Mouse (Mus musculus): ENCODE results near the gene Pmis2. TPM values are rescaled to one million over a fixed set of nuclear protein-coding genes. Genes with fewer than 3 reads are reported as not detected.
A peak's percentile ranks its signal among the peaks of the same experiment; 100 is the strongest.

Pmis2 gene
- polyA plus RNA-seq, 1 experiment from 2014 or later: not detected

DNA sequence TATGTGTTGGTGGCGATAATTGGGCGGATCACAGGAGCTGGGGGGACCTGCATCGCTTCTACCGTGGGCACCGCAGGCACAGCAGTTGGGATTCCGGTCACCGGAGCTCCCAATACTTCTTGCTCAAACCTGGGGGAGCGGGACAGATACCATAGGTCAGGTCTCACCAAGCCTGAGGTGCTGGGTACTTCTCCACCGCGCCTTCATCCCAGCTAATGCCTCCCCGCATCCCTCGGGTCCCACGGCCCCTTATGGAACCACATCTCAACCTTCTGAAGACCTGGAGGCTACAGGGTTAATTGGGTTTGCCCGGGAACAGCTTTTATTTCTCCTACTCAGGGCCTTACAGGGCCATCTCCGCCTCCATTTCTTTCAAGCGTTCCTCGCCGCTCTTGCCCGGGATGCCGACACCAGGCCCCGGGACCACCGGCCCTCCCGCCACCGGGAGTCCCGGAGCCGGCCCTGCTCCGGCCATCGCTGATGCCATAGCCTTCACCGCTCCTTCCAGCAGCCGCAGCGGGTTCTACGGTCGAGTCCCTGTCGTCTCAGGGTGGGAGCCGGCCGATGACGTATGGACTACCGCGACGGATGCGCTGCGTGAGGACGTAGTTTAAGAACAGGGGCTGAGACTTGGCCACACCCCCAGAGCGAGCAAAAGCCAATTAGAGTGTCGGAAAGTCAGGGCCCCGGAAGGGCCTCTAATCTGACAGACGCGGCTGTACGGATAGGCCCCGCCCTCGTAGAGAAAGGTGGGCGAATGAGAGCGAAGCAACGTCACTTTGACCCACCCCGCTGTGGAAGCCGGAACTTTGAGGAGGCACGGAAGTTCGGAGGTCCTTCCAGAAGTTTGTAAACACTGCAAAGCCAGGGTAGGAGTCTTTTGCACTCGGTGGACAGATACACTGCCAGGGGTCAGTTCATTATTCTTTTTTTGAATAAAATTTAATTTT, 21.5 kb downstream of the Pmis2 start, which contains the start of gene Rbm42:
Gene Rbm42, minus strand, starts transcription at position 727 of the 950 bp plus-strand sequence.
- peaks cover 36% of the 10 kb centered on the region for H3K36me3 ChIP-seq (ENCODE audit: control insufficient read depth, insufficient read depth, low read length)
- peak within 1 kb of the TSS; percentile 92 for H3K4me2 ChIP-seq (replicated peaks; ENCODE audit: low read depth, low read length)
- no peaks in the 10 kb centered on the region for H3K9me3 ChIP-seq (ENCODE audit: control insufficient read depth, low read depth, low read length)
- H3K4me1 ChIP-seq (ENCODE audit: control insufficient read depth, insufficient read depth, low read length): no peaks in the 10 kb centered on the region
- H3K4me3 ChIP-seq (ENCODE audit: low read depth, low read length): peak within 1 kb of the TSS; percentile 86
- WGBS: 1% methylated on average over 59 of the region's 59 CpGs
- ATAC-seq (ENCODE audit: insufficient number of reproducible peaks, insufficient read depth, low FRiP score, low read depth): peak; percentile 99
- H3K27me3 ChIP-seq (ENCODE audit: control insufficient read depth, insufficient read depth, low read length): no peaks in the 10 kb centered on the region
- H3K27ac ChIP-seq (ENCODE audit: low read length): no peak within 1 kb of the TSS
- H3K9ac ChIP-seq (replicated peaks; ENCODE audit: low read depth, low read length): peak within 1 kb of the TSS; percentile 70

DNA sequence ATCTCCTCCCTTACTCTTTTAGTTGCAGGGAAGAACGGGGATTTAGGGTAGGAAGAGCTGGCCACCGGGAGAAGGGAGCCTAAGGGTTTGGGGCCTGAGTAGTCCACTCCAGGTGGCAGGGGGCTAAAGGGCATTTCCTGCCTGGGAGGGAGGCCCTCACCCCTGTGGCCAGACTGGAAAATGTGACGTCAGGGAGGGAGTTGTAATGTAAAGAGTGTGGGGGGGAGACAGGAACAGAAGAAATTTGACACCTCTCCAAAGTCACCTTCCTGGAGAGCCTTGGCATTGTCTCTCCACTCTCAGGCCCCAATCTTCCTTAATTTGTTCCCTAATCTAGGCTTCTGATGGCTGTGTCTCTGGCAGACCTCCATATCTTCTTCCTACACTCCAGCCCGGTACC, 32.3 kb downstream of the Pmis2 start:
- H3K4me2 ChIP-seq (replicated peaks; ENCODE audit: low read depth, low read length): no peak overlapping the region
- peaks cover 24% of the 10 kb centered on the region for H3K27me3 ChIP-seq (ENCODE audit: control insufficient read depth, insufficient read depth, low read length)
- H3K36me3 ChIP-seq (ENCODE audit: control insufficient read depth, insufficient read depth, low read length): peaks cover 36% of the 10 kb centered on the region
- no peak overlapping the region for H3K27ac ChIP-seq (ENCODE audit: low read length)
- no peak overlapping the region for H3K4me3 ChIP-seq (ENCODE audit: low read depth, low read length)
- ATAC-seq (ENCODE audit: insufficient number of reproducible peaks, insufficient read depth, low FRiP score, low read depth): no peak
- H3K9ac ChIP-seq (replicated peaks; ENCODE audit: low read depth, low read length): no peak overlapping the region
- no peaks in the 10 kb centered on the region for H3K4me1 ChIP-seq (ENCODE audit: control insufficient read depth, insufficient read depth, low read length)
- 16% methylated on average over 4 of the region's 4 CpGs for WGBS
- no peaks in the 10 kb centered on the region for H3K9me3 ChIP-seq (ENCODE audit: control insufficient read depth, low read depth, low read length)

DNA sequence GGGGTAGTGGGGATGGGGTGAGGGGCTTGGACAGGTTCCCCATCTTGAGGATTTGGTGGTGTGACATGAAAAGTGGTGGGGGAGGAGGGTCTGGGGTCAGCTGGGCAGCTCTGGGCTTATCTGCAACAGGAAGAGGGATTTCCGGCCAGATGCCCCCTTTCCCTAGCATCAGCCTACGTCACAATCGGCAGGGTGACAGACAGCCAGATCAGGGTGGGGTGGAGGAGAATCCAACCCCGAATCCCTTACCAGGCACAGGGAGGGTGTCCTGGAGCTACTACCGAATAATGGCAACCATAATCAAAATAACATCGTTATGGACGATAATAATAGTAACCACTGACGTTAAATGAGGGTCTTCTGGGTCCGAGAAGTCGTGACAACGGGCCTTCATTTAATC, 35.0 kb downstream of the Pmis2 start:
- no peak overlapping the region for H3K9ac ChIP-seq (replicated peaks; ENCODE audit: low read depth, low read length)
- H3K9me3 ChIP-seq (ENCODE audit: control insufficient read depth, low read depth, low read length): no peaks in the 10 kb centered on the region
- no peak overlapping the region for H3K4me3 ChIP-seq (ENCODE audit: low read depth, low read length)
- no peaks in the 10 kb centered on the region for H3K4me1 ChIP-seq (ENCODE audit: control insufficient read depth, insufficient read depth, low read length)
- ATAC-seq (ENCODE audit: insufficient number of reproducible peaks, insufficient read depth, low FRiP score, low read depth): no peak
- H3K27me3 ChIP-seq (ENCODE audit: control insufficient read depth, insufficient read depth, low read length): peaks cover 35% of the 10 kb centered on the region
- H3K27ac ChIP-seq (ENCODE audit: low read length): no peak overlapping the region
- WGBS: 23% methylated on average over 11 of the region's 11 CpGs
- H3K4me2 ChIP-seq (replicated peaks; ENCODE audit: low read depth, low read length): no peak overlapping the region
- peaks cover 12% of the 10 kb centered on the region for H3K36me3 ChIP-seq (ENCODE audit: control insufficient read depth, insufficient read depth, low read length)

DNA sequence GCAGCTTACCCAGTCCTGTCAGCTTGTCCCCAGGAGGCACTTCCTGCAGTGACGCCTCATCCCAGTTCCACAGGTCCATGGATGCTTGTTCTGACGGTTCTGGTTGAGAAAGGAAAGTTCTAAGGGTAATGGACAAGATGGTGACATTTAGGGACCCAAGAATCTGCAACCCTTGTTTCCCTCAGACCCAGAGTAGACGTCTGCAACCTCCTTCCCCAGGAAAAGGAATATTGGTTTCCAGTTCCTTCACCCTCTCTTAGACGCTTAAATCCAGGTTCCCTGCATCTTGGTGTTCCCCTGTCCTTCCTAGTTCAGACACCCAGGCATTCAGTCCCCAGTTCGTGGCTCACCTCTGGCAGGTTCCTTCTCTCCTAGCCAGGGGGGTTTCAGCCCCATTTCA, 35.7 kb downstream of the Pmis2 start, which contains the start of gene Etv2:
Gene Etv2, minus strand, starts transcription at position 101 of the 400 bp plus-strand sequence.
- no peak within 1 kb of the TSS for H3K27ac ChIP-seq (ENCODE audit: low read length)
- WGBS: 5% methylated on average over 5 of the region's 5 CpGs
- peaks cover 35% of the 10 kb centered on the region for H3K27me3 ChIP-seq (ENCODE audit: control insufficient read depth, insufficient read depth, low read length)
- H3K4me1 ChIP-seq (ENCODE audit: control insufficient read depth, insufficient read depth, low read length): no peaks in the 10 kb centered on the region
- no peak within 1 kb of the TSS; the same call in 1 of the 2 replicates for H3K9ac ChIP-seq (replicated peaks; ENCODE audit: low read depth, low read length)
- peak within 1 kb of the TSS; percentile 9; the same call in 1 of the 2 replicates for H3K4me3 ChIP-seq (ENCODE audit: low read depth, low read length)
- no peaks in the 10 kb centered on the region for H3K9me3 ChIP-seq (ENCODE audit: control insufficient read depth, low read depth, low read length)
- peaks cover 6% of the 10 kb centered on the region for H3K36me3 ChIP-seq (ENCODE audit: control insufficient read depth, insufficient read depth, low read length)
- no peak for ATAC-seq (ENCODE audit: insufficient number of reproducible peaks, insufficient read depth, low FRiP score, low read depth)
- peak within 1 kb of the TSS; percentile 33 for H3K4me2 ChIP-seq (replicated peaks; ENCODE audit: low read depth, low read length)

DNA sequence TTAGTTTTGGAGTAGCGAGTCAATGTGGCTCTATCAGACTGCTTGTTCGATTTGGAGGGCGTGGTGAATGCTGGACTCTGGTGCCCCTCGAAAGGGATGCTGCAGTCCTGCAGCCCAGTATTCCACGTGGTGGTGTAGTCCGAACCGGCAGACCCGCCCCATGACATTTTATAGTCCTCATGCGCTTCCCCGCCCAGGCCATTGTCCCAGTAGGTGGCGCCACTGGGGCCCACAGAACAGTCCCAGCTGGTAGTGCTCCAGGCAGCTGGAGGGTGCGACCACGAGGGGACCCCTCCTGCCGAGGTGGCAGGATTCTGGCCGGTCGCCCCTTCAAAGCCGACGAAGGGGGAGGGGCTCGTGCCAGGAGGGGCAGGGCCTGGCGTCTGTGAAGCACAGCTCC, 36.8 kb downstream of the Pmis2 start:
- Histone ChIP-seq H3K4me2 (replicated peaks; ENCODE audit: low read depth, low read length) (peak overlapping the region; percentile 33), H3K4me1 (ENCODE audit: control insufficient read depth, insufficient read depth, low read length) (no peaks in the 10 kb centered on the region), H3K4me3 (ENCODE audit: low read depth, low read length) (peak overlapping the region; percentile 9; the same call in 1 of the 2 replicates), H3K27ac (ENCODE audit: low read length) (no peak overlapping the region), H3K36me3 (ENCODE audit: control insufficient read depth, insufficient read depth, low read length) (no peaks in the 10 kb centered on the region), H3K27me3 (ENCODE audit: control insufficient read depth, insufficient read depth, low read length) (peaks cover 35% of the 10 kb centered on the region), H3K9ac (replicated peaks; ENCODE audit: low read depth, low read length) (no peak overlapping the region; the same call in 1 of the 2 replicates), H3K9me3 (ENCODE audit: control insufficient read depth, low read depth, low read length) (no peaks in the 10 kb centered on the region)
- peak; percentile 51; the same call in 1 of the 2 replicates for ATAC-seq (ENCODE audit: insufficient number of reproducible peaks, insufficient read depth, low FRiP score, low read depth)
- WGBS: 3% methylated on average over 20 of the region's 20 CpGs

DNA sequence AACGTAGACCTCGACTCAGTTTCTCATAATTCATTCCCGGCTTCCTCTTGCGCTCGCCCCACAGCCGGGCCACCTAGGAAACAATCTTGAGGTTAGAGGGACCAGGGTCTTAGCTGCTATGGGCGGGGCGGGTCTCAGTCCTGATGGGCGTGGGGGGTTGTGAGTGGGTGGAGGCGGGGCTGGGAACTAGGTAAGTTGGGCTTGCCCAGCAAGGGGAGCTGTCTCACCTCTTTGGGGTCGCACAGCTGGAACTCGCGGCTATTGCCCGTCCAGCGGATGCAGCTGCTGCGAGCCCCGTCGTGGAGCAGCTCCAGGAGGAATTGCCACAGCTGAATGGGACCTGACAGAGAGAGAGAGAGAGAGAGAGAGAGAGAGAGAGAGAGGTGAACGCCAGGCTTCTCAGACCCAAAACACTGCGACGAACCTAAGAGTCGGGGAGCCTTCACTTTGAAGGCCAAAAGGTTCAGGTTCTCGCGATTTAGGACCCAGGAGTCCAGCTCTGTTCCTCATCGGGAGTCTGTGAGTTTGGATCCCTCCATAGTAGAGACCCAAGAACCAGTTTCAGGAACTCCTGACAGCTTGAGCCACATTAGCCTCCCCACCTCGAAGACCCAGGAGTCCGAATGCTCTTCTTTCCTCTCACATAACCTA, 37.5 kb downstream of the Pmis2 start:
- no peak for ATAC-seq (ENCODE audit: insufficient number of reproducible peaks, insufficient read depth, low FRiP score, low read depth)
- Histone ChIP-seq H3K4me3 (ENCODE audit: low read depth, low read length) (no peak overlapping the region), H3K4me2 (replicated peaks; ENCODE audit: low read depth, low read length) (no peak overlapping the region), H3K4me1 (ENCODE audit: control insufficient read depth, insufficient read depth, low read length) (no peaks in the 10 kb centered on the region), H3K27me3 (ENCODE audit: control insufficient read depth, insufficient read depth, low read length) (peaks cover 35% of the 10 kb centered on the region), H3K9me3 (ENCODE audit: control insufficient read depth, low read depth, low read length) (no peaks in the 10 kb centered on the region), H3K27ac (ENCODE audit: low read length) (no peak overlapping the region), H3K36me3 (ENCODE audit: control insufficient read depth, insufficient read depth, low read length) (no peaks in the 10 kb centered on the region), H3K9ac (replicated peaks; ENCODE audit: low read depth, low read length) (no peak overlapping the region)
- 6% methylated on average over 27 of the region's 27 CpGs for WGBS

DNA sequence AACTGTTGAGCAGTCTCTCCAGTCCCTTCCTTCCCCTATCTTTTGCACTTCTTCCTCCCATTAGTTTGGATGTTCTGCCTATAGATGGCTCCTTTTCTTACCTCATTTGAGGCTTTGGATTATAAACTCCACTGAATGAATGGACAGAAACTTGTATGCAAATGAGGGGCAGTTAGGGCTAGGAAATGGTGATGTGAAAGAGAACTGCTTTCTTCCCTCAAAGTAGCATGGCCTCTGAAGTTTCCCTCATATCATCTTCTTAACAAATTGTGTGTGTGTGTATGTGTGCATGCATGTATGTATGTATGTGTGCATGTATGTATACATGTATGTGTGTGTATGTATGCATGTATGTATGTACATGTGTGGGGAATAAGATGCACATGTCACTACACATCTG, 42.4 kb downstream of the Pmis2 start:
- no peak for ATAC-seq (ENCODE audit: insufficient number of reproducible peaks, insufficient read depth, low FRiP score, low read depth)
- Histone ChIP-seq H3K27ac (ENCODE audit: low read length) (no peak overlapping the region), H3K4me3 (ENCODE audit: low read depth, low read length) (no peak overlapping the region), H3K27me3 (ENCODE audit: control insufficient read depth, insufficient read depth, low read length) (peaks cover 10% of the 10 kb centered on the region), H3K4me2 (replicated peaks; ENCODE audit: low read depth, low read length) (no peak overlapping the region), H3K36me3 (ENCODE audit: control insufficient read depth, insufficient read depth, low read length) (peaks cover 3% of the 10 kb centered on the region; the same call in 1 of the 2 replicates), H3K9ac (replicated peaks; ENCODE audit: low read depth, low read length) (no peak overlapping the region), H3K9me3 (ENCODE audit: control insufficient read depth, low read depth, low read length) (no peaks in the 10 kb centered on the region), H3K4me1 (ENCODE audit: control insufficient read depth, insufficient read depth, low read length) (peaks cover 6% of the 10 kb centered on the region; the same call in 1 of the 2 replicates)

DNA sequence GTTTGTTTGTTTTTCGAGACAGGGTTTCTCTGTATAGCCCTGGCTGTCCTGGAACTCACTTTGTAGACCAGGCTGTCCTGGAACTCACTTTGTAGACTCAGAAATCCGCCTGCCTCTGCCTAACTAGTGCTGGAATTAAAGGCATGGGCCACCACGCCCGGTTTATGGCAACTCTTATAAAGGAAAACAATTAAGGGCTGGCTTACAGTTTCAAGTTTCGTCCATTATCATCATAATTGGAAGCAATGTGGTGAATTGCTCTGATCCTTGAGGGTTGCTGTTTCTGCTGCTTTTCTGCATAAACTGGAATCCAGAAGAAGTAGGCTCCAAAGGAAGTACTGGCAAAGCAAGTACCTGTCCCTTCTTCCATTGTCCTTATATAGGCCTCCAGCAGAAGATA, 44.8 kb downstream of the Pmis2 start:
- 83% methylated on average over 5 of the region's 5 CpGs for WGBS
- ATAC-seq (ENCODE audit: insufficient number of reproducible peaks, insufficient read depth, low FRiP score, low read depth): no peak

More for the DNA sequence above, 44.8 kb downstream of the Pmis2 start:
- H3K4me2 ChIP-seq (replicated peaks; ENCODE audit: low read depth, low read length): no peak overlapping the region
- no peak overlapping the region for H3K4me3 ChIP-seq (ENCODE audit: low read depth, low read length)
- H3K27me3 ChIP-seq (ENCODE audit: control insufficient read depth, insufficient read depth, low read length): no peaks in the 10 kb centered on the region
- peaks cover 6% of the 10 kb centered on the region; the same call in 1 of the 2 replicates for H3K4me1 ChIP-seq (ENCODE audit: control insufficient read depth, insufficient read depth, low read length)
- H3K27ac ChIP-seq (ENCODE audit: low read length): no peak overlapping the region
- no peaks in the 10 kb centered on the region for H3K9me3 ChIP-seq (ENCODE audit: control insufficient read depth, low read depth, low read length)
- peaks cover 25% of the 10 kb centered on the region for H3K36me3 ChIP-seq (ENCODE audit: control insufficient read depth, insufficient read depth, low read length)
- no peak overlapping the region for H3K9ac ChIP-seq (replicated peaks; ENCODE audit: low read depth, low read length)

Data from stomach, embryonic 14.5 days (tissue).